Mouse (Mus musculus) telencephalon, adult 2 months (tissue): ENCODE measurements around the gene Pcsk2.
A peak's percentile ranks its signal among the peaks of the same experiment; 100 is the strongest.

Experiments
- DNase-seq: peaks from one replicate; pipeline ENCODE4 v3.0.0-alpha.2; 2011; ENCODE audit warnings: low read depth, low spot score

The Pcsk2 gene

GRCm38 (mm10) chr2:143835820-143836219 is 289.9 kb downstream of the Pcsk2 start:
- no peak for DNase-seq

- DNase-seq: peak; percentile 60
Observed at GRCm38 (mm10) chr2:143837291-143837701, 291.3 kb downstream of the Pcsk2 start.

- no peak for DNase-seq
Observed at GRCm38 (mm10) chr2:143838698-143839097, 292.7 kb downstream of the Pcsk2 start.

- no peak for DNase-seq
Observed at GRCm38 (mm10) chr2:143839458-143839857, 293.5 kb downstream of the Pcsk2 start.

- no peak for DNase-seq
Observed at GRCm38 (mm10) chr2:143840895-143841294, 294.9 kb downstream of the Pcsk2 start.

GRCm38 (mm10) chr2:143841536-143841935 is 295.6 kb downstream of the Pcsk2 start:
- DNase-seq: no peak

- no peak for DNase-seq
Observed at GRCm38 (mm10) chr2:143844779-143845178, 298.8 kb downstream of the Pcsk2 start.

GRCm38 (mm10) chr2:143846799-143847198 is 300.8 kb downstream of the Pcsk2 start:
- DNase-seq: no peak

- DNase-seq: no peak
Observed at GRCm38 (mm10) chr2:143847291-143847690, 301.3 kb downstream of the Pcsk2 start.

- peak; percentile 17 for DNase-seq
Observed at GRCm38 (mm10) chr2:143851354-143852221, 305.6 kb downstream of the Pcsk2 start.

- DNase-seq: no peak
Observed at GRCm38 (mm10) chr2:143852295-143853275, 306.6 kb downstream of the Pcsk2 start.

- no peak for DNase-seq
Observed at GRCm38 (mm10) chr2:143853447-143853846, 307.5 kb downstream of the Pcsk2 start.

GRCm38 (mm10) chr2:143859166-143859565 is 313.2 kb downstream of the Pcsk2 start:
- DNase-seq: no peak

- no peak for DNase-seq
Observed at GRCm38 (mm10) chr2:143862484-143863231, 316.7 kb downstream of the Pcsk2 start, which contains the start of gene Bfsp1. Bfsp1 (minus strand) TSS chr2:143863173.

GRCm38 (mm10) chr2:143864600-143864999 is 318.6 kb downstream of the Pcsk2 start:
- DNase-seq: no peak
